Mouse (Mus musculus) testis, adult 2 months (tissue): ENCODE data around the gene Mmp14. TPM values are rescaled to one million over a fixed set of nuclear protein-coding genes. Genes with fewer than 3 reads are reported as not detected.

Experiments
- H3K27ac ChIP-seq: fragments of 200-500 bp; 2 replicates; pipeline ENCODE4 v1.5.1; 2012; ENCODE audit warnings: low read depth, low read length; ENCODE audit not compliant: control insufficient read depth, insufficient read depth
- H3K27me3 ChIP-seq: fragments of 200-500 bp; 2 replicates; pipeline ENCODE4 v1.6.1; 2012; ENCODE audit warnings: mild to moderate bottlenecking, low read length, moderate library complexity; ENCODE audit not compliant: control insufficient read depth, insufficient read depth
- H3K36me3 ChIP-seq: fragments of 200-500 bp; 2 replicates; pipeline ENCODE4 v1.6.1; 2012; ENCODE audit warnings: mild to moderate bottlenecking, low read length; ENCODE audit not compliant: control insufficient read depth, insufficient read depth
- H3K4me1 ChIP-seq: fragments of 200-500 bp; 2 replicates; pipeline ENCODE4 v1.6.1; 2012; ENCODE audit warnings: low read length; ENCODE audit not compliant: control insufficient read depth, insufficient read depth
- H3K4me3 ChIP-seq: fragments of 200-500 bp; 2 replicates; pipeline ENCODE4 v1.5.1; 2012; ENCODE audit warnings: low read depth, mild to moderate bottlenecking, low read length, moderate library complexity, mixed read lengths; ENCODE audit not compliant: control insufficient read depth
- CTCF ChIP-seq: fragments of 200-500 bp; IDR thresholded peaks from 2 replicates; pipeline ENCODE4 v1.5.1; 2012; ENCODE audit warnings: low read depth, mild to moderate bottlenecking, inconsistent platforms, low read length, moderate library complexity; ENCODE audit not compliant: control insufficient read depth, insufficient read depth, insufficient replicate concordance
- POLR2A ChIP-seq: fragments of 200-500 bp; IDR thresholded peaks from 2 replicates; pipeline ENCODE4 v1.6.1; 2012; ENCODE audit warnings: low read depth, mild to moderate bottlenecking, inconsistent platforms, low read length, moderate library complexity; ENCODE audit not compliant: control insufficient read depth
- polyA plus RNA-seq: library from polyadenylated mRNA; depleted of rRNA; stranded (reverse); fragments of >200 nt; gene quantifications from 2 replicates; pipeline ENCODE4 v1.2.3, GENCODE M21; 2012

Mmp14 gene
- polyA plus RNA-seq, 1 experiment = 16.8 TPM

DNA sequence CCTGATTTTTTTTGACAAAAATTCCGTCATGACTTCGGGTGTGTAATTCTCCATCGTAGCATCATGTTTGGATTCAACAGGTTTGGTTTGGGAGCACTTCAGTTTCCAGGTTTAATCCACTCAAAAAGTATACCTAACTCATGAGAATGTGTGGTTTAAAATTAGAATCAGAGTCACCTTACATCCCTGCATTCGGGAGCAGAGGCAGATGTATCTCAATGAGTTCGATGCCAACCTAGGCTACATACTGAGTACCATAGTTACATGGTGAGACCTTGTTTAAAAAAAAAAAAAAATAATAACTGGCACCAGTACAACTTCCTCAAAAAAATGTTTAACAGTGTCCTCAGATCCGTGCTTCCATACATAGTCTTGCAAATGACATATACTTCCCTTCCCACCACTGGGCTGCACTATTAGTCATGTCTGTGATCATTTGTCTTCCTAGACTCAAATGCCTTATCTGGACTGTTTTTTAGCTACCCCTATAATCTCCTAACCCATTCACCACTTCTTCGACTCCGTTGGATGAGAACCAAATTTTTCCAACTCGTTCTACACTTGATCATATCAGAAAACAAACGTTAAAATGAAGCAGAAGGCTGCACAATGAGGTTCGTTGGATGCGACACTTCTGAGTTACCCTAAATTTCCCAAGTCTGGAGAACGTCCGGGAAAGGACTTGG is 5.3 kb upstream of the Mmp14 start:
- no peaks in the 10 kb centered on the region for H3K36me3 ChIP-seq
- TF ChIP-seq CTCF = no peak
- no peak for TF ChIP-seq POLR2A

DNA sequence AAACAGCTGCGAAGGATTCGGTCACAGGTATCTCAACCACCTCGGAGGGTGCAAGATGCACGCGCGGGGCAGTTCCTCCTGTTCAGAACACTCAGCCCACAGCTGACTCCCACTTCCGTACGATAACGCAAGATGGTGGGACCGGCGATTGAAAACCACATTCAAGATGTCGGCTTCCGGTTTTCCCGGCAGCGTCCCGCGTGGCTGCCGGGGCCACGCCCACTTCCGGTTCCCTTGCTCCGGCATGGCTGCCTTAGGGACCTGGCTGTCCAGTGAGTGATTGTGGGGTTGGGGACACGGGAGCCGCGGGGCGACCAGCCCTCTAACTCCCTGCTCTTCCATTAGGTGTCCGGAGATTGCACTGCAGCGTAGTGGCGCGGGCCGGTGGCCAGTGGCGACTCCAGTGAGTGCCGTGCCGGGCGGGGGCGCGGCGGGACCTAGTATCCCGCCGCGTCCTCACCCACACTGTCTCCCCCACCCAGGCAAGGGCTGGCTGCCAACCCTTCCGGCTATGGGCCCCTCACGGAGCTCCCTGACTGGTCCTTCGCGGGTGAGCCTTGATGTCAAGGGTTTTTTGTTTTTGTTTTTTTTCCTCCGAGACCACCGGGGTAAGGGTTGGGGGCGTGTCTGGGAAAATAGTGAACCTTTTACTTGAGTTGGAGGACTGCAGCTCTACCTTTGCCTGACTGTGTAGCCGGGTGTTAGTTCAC is 4.6 kb upstream of the Mmp14 start, which contains the start of gene Mrpl52:
TSS of gene Mrpl52 (plus strand) at position 221 of the 710 bp plus-strand sequence.
- peaks cover 7% of the 10 kb centered on the region for H3K4me1 ChIP-seq
- no peaks in the 10 kb centered on the region for H3K27me3 ChIP-seq
- TF ChIP-seq CTCF (no peak), POLR2A (peak; percentile 92)
- peak within 1 kb of the TSS; percentile 88 for H3K4me3 ChIP-seq
- peak within 1 kb of the TSS; percentile 93 for H3K27ac ChIP-seq
- H3K36me3 ChIP-seq = no peaks in the 10 kb centered on the region

More for the DNA sequence above, 5.3 kb upstream of the Mmp14 start:
- peak overlapping the region; percentile 93 for H3K27ac ChIP-seq
- H3K4me1 ChIP-seq = peaks cover 5% of the 10 kb centered on the region
- H3K4me3 ChIP-seq = peak overlapping the region; percentile 88
- H3K27me3 ChIP-seq = no peaks in the 10 kb centered on the region

DNA sequence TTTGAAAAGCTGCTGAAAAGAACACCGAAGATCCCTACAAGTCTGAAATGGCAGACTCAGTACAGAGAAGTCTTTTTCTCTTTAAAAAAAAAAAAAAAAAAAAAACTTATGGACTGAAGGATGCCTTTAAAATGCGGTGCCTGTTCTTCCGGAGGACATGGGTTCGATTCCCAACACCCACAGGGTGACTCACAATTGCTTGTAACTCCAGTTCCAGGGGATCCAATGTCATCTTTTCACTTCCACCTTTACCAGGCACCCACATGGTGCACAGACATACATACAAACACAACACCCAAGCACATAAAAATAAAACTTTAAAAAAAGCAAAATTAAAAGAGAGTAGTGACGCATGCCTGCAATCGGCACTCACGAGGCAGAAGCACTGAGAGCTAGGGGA is 3.7 kb upstream of the Mmp14 start:
- TF ChIP-seq POLR2A (no peak), CTCF (no peak)
- Histone ChIP-seq H3K4me1 (peaks cover 13% of the 10 kb centered on the region), H3K36me3 (no peaks in the 10 kb centered on the region), H3K4me3 (no peak overlapping the region), H3K27ac (no peak overlapping the region), H3K27me3 (no peaks in the 10 kb centered on the region)

DNA sequence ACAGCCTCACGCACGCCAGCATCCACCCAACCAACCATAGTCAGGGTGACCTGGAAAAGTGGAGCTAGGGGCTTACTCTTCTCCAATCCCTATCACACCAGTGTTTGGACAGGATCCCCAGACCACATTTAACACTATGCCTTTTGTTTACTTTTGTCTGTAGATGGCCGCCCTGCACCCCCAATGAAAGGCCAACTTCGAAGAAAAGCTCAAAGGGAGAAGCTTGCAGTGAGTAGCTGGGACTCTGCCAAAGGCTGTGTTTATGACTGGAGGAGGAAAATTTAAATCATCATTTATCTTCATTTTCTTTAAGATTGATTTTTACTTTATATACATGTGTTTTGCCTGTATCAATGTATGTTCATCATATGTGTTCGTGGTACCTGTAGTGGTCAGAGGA is 3.0 kb upstream of the Mmp14 start:
- Histone ChIP-seq H3K36me3 (no peaks in the 10 kb centered on the region), H3K4me3 (no peak overlapping the region), H3K27me3 (no peaks in the 10 kb centered on the region), H3K4me1 (peaks cover 15% of the 10 kb centered on the region), H3K27ac (no peak overlapping the region)
- TF ChIP-seq CTCF (no peak), POLR2A (no peak)

DNA sequence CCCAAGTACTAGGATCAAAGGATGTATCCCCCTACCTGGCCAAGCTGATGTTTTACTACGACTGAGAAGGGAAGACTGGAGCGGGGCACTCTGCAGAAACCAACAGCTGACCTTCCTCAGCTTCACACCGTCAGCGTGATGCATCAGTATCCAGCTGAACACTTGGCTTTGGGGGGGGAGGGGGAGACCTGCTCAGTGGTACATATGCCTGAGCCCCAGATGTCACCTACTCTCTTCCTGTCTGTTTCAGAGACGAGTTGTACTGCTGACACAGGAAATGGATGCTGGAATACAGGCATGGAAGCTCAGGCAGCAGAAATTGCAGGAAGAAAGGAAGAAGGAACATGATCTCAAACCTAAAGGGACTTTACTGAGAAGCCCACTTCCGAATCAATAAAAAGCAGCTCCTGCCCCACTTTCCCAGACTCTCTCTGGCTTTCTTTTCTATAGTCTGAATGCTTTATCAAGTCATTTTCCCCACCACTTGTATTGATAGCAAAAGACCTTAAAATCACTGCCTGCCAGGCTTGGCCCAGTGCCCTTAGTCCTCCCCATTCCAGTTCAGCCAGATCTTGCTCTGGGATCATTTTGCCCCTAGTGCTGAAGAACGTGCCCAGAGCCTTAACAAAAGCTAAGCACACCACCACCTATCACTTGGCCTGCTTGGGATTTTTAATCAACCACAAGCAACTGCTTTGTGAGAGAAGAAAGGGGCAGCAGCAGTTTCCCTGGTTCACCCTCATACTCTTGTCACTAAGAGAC is 1.9 kb upstream of the Mmp14 start:
- Histone ChIP-seq H3K4me1 (peaks cover 15% of the 10 kb centered on the region), H3K4me3 (no peak overlapping the region), H3K27me3 (no peaks in the 10 kb centered on the region), H3K27ac (no peak overlapping the region), H3K36me3 (no peaks in the 10 kb centered on the region)
- no peak for TF ChIP-seq CTCF
- TF ChIP-seq POLR2A = no peak

DNA sequence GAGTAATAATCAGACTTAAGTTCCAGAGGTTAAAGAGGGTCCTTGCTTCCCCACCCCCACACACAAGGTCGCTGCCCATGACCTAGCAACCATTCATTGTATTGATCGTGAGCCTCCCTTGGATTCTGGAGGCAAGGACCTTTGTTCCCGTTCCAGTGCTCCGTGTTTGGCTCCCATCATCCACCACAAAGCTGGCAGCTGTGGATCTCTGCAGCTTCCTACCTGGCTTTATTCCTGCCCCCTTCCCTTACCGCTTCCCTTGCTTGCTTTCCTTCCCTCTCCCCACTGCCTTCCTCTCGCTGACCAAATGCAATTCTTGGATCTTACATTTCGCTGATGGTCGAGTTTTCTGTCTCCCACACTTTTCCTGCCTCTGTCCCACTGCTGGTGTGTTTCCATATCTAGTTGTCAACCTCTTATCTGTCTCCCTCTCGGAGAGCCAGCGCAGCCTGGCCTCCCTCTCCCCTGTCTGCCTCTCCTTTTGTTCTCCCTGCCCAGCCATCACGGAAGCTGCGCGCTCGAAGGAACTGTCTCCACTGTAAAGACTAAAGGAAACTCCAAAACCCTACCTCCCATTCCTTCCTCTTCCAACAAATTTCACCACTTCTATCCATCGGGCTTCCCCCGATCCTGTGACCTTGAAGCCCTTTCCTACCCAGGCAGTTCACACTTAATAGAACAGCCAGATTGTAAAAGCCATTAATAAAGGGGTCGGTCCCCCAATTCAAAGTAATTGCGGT is 836 bp upstream of the Mmp14 start:
- Histone ChIP-seq H3K36me3 (no peaks in the 10 kb centered on the region), H3K27ac (peak overlapping the region; percentile 75), H3K4me3 (no peak overlapping the region), H3K27me3 (no peaks in the 10 kb centered on the region), H3K4me1 (peaks cover 15% of the 10 kb centered on the region)
- peak; percentile 7; the same call in 1 of the 2 replicates for TF ChIP-seq POLR2A
- TF ChIP-seq CTCF = no peak
